Mouse (Mus musculus): ENCODE data around the gene Rps3a1. TPM values are rescaled to one million over a fixed set of nuclear protein-coding genes. Genes with fewer than 3 reads are reported as not detected.

Rps3a1 gene
- polyA plus RNA-seq, 1 experiment from 2014 or later, result 952 TPM

- H3K27ac ChIP-seq, result no peak overlapping the region
- H3K4me1 ChIP-seq, result peaks cover 19% of the 10 kb centered on the region
- H3K4me3 ChIP-seq, result no peak overlapping the region
- peaks cover 63% of the 10 kb centered on the region for H3K36me3 ChIP-seq (ENCODE audit: poor library complexity, severe bottlenecking)
- no peak overlapping the region for H3K9ac ChIP-seq
- no peak overlapping the region for H3K4me2 ChIP-seq
- no peak for ATAC-seq
- H3K9me3 ChIP-seq (replicated peaks), result no peaks in the 10 kb centered on the region
- WGBS, result 92% methylated on average over 4 of the region's 4 CpGs
- H3K27me3 ChIP-seq, result no peaks in the 10 kb centered on the region
Observed at GRCm38 (mm10) chr3:86139660-86140059, 2.8 kb downstream of the Rps3a1 start.

- Histone ChIP-seq H3K9me3 (replicated peaks) (no peaks in the 10 kb centered on the region), H3K4me1 (peaks cover 19% of the 10 kb centered on the region), H3K4me2 (no peak overlapping the region), H3K9ac (no peak overlapping the region), H3K27me3 (no peaks in the 10 kb centered on the region), H3K27ac (no peak overlapping the region), H3K4me3 (no peak overlapping the region), H3K36me3 (ENCODE audit: poor library complexity, severe bottlenecking) (peaks cover 69% of the 10 kb centered on the region)
- ATAC-seq, result no peak
- 90% methylated on average over 6 of the region's 6 CpGs for WGBS
Observed at GRCm38 (mm10) chr3:86136936-86137574, 5.4 kb downstream of the Rps3a1 start.

- ATAC-seq, result peak; percentile 41; the same call in 1 of the 2 replicates
- Histone ChIP-seq H3K4me2 (no peak overlapping the region), H3K36me3 (ENCODE audit: poor library complexity, severe bottlenecking) (peaks cover 69% of the 10 kb centered on the region), H3K9ac (no peak overlapping the region), H3K27ac (no peak overlapping the region), H3K4me3 (no peak overlapping the region), H3K27me3 (no peaks in the 10 kb centered on the region), H3K4me1 (peaks cover 10% of the 10 kb centered on the region), H3K9me3 (replicated peaks) (no peaks in the 10 kb centered on the region)
- 91% methylated on average over 6 of the region's 6 CpGs for WGBS
Observed at GRCm38 (mm10) chr3:86135886-86136563, 6.5 kb downstream of the Rps3a1 start.

- H3K4me1 ChIP-seq, result peaks cover under 1% of the 10 kb centered on the region; the same call in 1 of the 2 replicates
- peaks cover 60% of the 10 kb centered on the region for H3K36me3 ChIP-seq (ENCODE audit: poor library complexity, severe bottlenecking)
- no peak for ATAC-seq
- no peaks in the 10 kb centered on the region for H3K9me3 ChIP-seq (replicated peaks)
- no peak overlapping the region for H3K4me2 ChIP-seq
- H3K9ac ChIP-seq, result no peak overlapping the region
- H3K27me3 ChIP-seq, result no peaks in the 10 kb centered on the region
- H3K4me3 ChIP-seq, result no peak overlapping the region
- WGBS, result 90% methylated on average over 6 of the region's 6 CpGs
- H3K27ac ChIP-seq, result no peak overlapping the region
Observed at GRCm38 (mm10) chr3:86134939-86135638, 7.4 kb downstream of the Rps3a1 start.

GRCm38 (mm10) chr3:86129757-86130156 lies 12.7 kb downstream of the Rps3a1 start:
- Histone ChIP-seq H3K4me3 (no peak overlapping the region), H3K4me2 (no peak overlapping the region), H3K4me1 (no peaks in the 10 kb centered on the region), H3K27ac (no peak overlapping the region), H3K27me3 (no peaks in the 10 kb centered on the region), H3K36me3 (ENCODE audit: poor library complexity, severe bottlenecking) (peaks cover 7% of the 10 kb centered on the region), H3K9me3 (replicated peaks) (no peaks in the 10 kb centered on the region), H3K9ac (no peak overlapping the region)
- peak; percentile 77 for ATAC-seq
- 14% methylated on average over 6 of the region's 6 CpGs for WGBS

GRCm38 (mm10) chr3:86123251-86123746 lies 19.2 kb downstream of the Rps3a1 start:
- no peaks in the 10 kb centered on the region for H3K27me3 ChIP-seq
- H3K4me3 ChIP-seq, result no peak overlapping the region
- no peak overlapping the region for H3K9ac ChIP-seq
- H3K9me3 ChIP-seq (replicated peaks), result no peaks in the 10 kb centered on the region
- WGBS, result 96% methylated on average over 8 of the region's 8 CpGs
- H3K4me2 ChIP-seq, result no peak overlapping the region
- no peaks in the 10 kb centered on the region for H3K36me3 ChIP-seq (ENCODE audit: poor library complexity, severe bottlenecking)
- no peaks in the 10 kb centered on the region for H3K4me1 ChIP-seq
- H3K27ac ChIP-seq, result no peak overlapping the region
- no peak for ATAC-seq

GRCm38 (mm10) chr3:86122156-86122555 lies 20.3 kb downstream of the Rps3a1 start:
- Histone ChIP-seq H3K27me3 (no peaks in the 10 kb centered on the region), H3K27ac (no peak overlapping the region), H3K4me1 (no peaks in the 10 kb centered on the region), H3K4me3 (no peak overlapping the region), H3K36me3 (ENCODE audit: poor library complexity, severe bottlenecking) (no peaks in the 10 kb centered on the region), H3K9ac (no peak overlapping the region), H3K4me2 (no peak overlapping the region), H3K9me3 (replicated peaks) (no peaks in the 10 kb centered on the region)
- ATAC-seq, result no peak

GRCm38 (mm10) chr3:86119237-86119932 lies 23.1 kb downstream of the Rps3a1 start:
- Histone ChIP-seq H3K4me1 (no peaks in the 10 kb centered on the region), H3K9me3 (replicated peaks) (no peaks in the 10 kb centered on the region), H3K4me2 (no peak overlapping the region), H3K9ac (no peak overlapping the region), H3K27me3 (no peaks in the 10 kb centered on the region), H3K4me3 (no peak overlapping the region), H3K36me3 (ENCODE audit: poor library complexity, severe bottlenecking) (peaks cover 7% of the 10 kb centered on the region), H3K27ac (no peak overlapping the region)
- no peak for ATAC-seq
- WGBS, result 85% methylated on average over 16 of the region's 16 CpGs

GRCm38 (mm10) chr3:86116951-86117350 lies 25.6 kb downstream of the Rps3a1 start:
- no peaks in the 10 kb centered on the region for H3K4me1 ChIP-seq
- 94% methylated on average over 4 of the region's 4 CpGs for WGBS
- H3K9ac ChIP-seq, result no peak overlapping the region
- H3K4me2 ChIP-seq, result no peak overlapping the region
- H3K27me3 ChIP-seq, result no peaks in the 10 kb centered on the region
- H3K27ac ChIP-seq, result no peak overlapping the region
- H3K9me3 ChIP-seq (replicated peaks), result no peaks in the 10 kb centered on the region
- H3K4me3 ChIP-seq, result no peak overlapping the region
- H3K36me3 ChIP-seq (ENCODE audit: poor library complexity, severe bottlenecking), result peaks cover 7% of the 10 kb centered on the region
- ATAC-seq, result no peak

GRCm38 (mm10) chr3:86114659-86115338 lies 27.7 kb downstream of the Rps3a1 start:
- 81% methylated on average over 12 of the region's 12 CpGs for WGBS
- H3K4me2 ChIP-seq, result no peak overlapping the region
- no peak for ATAC-seq
- peaks cover 7% of the 10 kb centered on the region for H3K36me3 ChIP-seq (ENCODE audit: poor library complexity, severe bottlenecking)
- no peaks in the 10 kb centered on the region for H3K27me3 ChIP-seq
- no peaks in the 10 kb centered on the region for H3K4me1 ChIP-seq
- no peak overlapping the region for H3K27ac ChIP-seq
- H3K9ac ChIP-seq, result no peak overlapping the region
- no peaks in the 10 kb centered on the region for H3K9me3 ChIP-seq (replicated peaks)
- no peak overlapping the region for H3K4me3 ChIP-seq

- Histone ChIP-seq H3K27me3 (no peaks in the 10 kb centered on the region), H3K9me3 (replicated peaks) (no peaks in the 10 kb centered on the region), H3K9ac (no peak overlapping the region), H3K27ac (no peak overlapping the region), H3K4me1 (no peaks in the 10 kb centered on the region), H3K36me3 (ENCODE audit: poor library complexity, severe bottlenecking) (peaks cover 7% of the 10 kb centered on the region), H3K4me3 (no peak overlapping the region), H3K4me2 (no peak overlapping the region)
- ATAC-seq, result no peak
- WGBS, result 81% methylated on average over 7 of the region's 7 CpGs
Observed at GRCm38 (mm10) chr3:86112766-86113165, 29.7 kb downstream of the Rps3a1 start.
